Mouse (Mus musculus) intestine, embryonic 16.5 days (tissue): ENCODE results near the gene Tmem156. TPM values are rescaled to one million over a fixed set of nuclear protein-coding genes. Genes with fewer than 3 reads are reported as not detected.

ENCODE experiments used
- ATAC-seq: fragments of 200-750 bp; cut with Nextera tagmentation; 2 replicates; pipeline ENCODE4 v1.8.0; 2017; ENCODE audit warnings: moderate TSS enrichment, moderate library complexity
- H3K27ac ChIP-seq: fragments of 300-500 bp; sonication (generic); 2 replicates; pipeline ENCODE4 v1.5.1; 2014; ENCODE audit warnings: mild to moderate bottlenecking, low read length
- H3K27me3 ChIP-seq: fragments of 300-500 bp; sonication (generic); replicated peaks from 2 replicates; pipeline ENCODE4 v1.6.1; 2014; ENCODE audit warnings: low read length, control low read depth, mixed read lengths; ENCODE audit not compliant: control insufficient read depth, insufficient read depth
- H3K36me3 ChIP-seq: fragments of 300-500 bp; sonication (generic); 2 replicates; pipeline ENCODE4 v1.6.1; 2014; ENCODE audit warnings: low read length, control low read depth; ENCODE audit not compliant: control insufficient read depth, insufficient read depth
- H3K4me1 ChIP-seq: fragments of 300-500 bp; sonication (generic); 2 replicates; pipeline ENCODE4 v1.6.1; 2014; ENCODE audit warnings: low read length, control low read depth, mixed read lengths; ENCODE audit not compliant: control insufficient read depth, insufficient read depth
- H3K4me2 ChIP-seq: fragments of 300-500 bp; sonication (generic); 2 replicates; pipeline ENCODE4 v1.6.1; 2014; ENCODE audit warnings: low read depth, low read length, control low read depth
- H3K4me3 ChIP-seq: fragments of 300-500 bp; sonication (generic); 2 replicates; pipeline ENCODE4 v1.5.1; 2014; ENCODE audit warnings: mild to moderate bottlenecking, low read length
- H3K9ac ChIP-seq: fragments of 300-500 bp; sonication (generic); 2 replicates; pipeline ENCODE4 v1.6.1; 2014; ENCODE audit warnings: low read depth, low read length
- H3K9me3 ChIP-seq: fragments of 300-500 bp; sonication (generic); 2 replicates; pipeline ENCODE4 v1.6.1; 2016; ENCODE audit warnings: low read length, control low read depth; ENCODE audit not compliant: control insufficient read depth
- WGBS: fragments of 180-500 bp; shearing (Covaris S2); extraction: QIAGEN DNeasy Blood & Tissue Kit; methylation state at CpG from one replicate; pipeline ENCODE4 v1.1.7; 2014; 5-methylcytosine and 5-hydroxymethylcytosine counted together
- polyA plus RNA-seq: library from polyadenylated mRNA; unstranded; fragments of >200 nt; fragmentation: Nextera tagmentation; extraction: Ambion mirVana; gene quantifications from 2 replicates; pipeline ENCODE4 v1.2.1, GENCODE M21; 2015

The Tmem156 gene
- polyA plus RNA-seq, 1 experiment from 2014 or later: 2.1 TPM

- no peak overlapping the region for H3K27ac ChIP-seq
- no peak overlapping the region for H3K4me2 ChIP-seq
- no peaks in the 10 kb centered on the region for H3K36me3 ChIP-seq
- no peaks in the 10 kb centered on the region for H3K9me3 ChIP-seq
- 65% methylated on average over 12 of the region's 12 CpGs for WGBS
- H3K4me1 ChIP-seq: no peaks in the 10 kb centered on the region
- H3K27me3 ChIP-seq: no peaks in the 10 kb centered on the region
- no peak for ATAC-seq
- no peak overlapping the region for H3K4me3 ChIP-seq
- H3K9ac ChIP-seq: no peak overlapping the region
Observed at GRCm38 (mm10) chr5:65046442-65047284, 45.3 kb downstream of the Tmem156 start.

- WGBS: 76% methylated on average over 6 of the region's 6 CpGs
- Histone ChIP-seq H3K27me3 (no peaks in the 10 kb centered on the region), H3K9me3 (no peaks in the 10 kb centered on the region), H3K36me3 (no peaks in the 10 kb centered on the region; the same call in 1 of the 2 replicates), H3K9ac (no peak overlapping the region), H3K4me2 (no peak overlapping the region), H3K4me1 (no peaks in the 10 kb centered on the region), H3K4me3 (no peak overlapping the region), H3K27ac (no peak overlapping the region)
- ATAC-seq: no peak
Observed at GRCm38 (mm10) chr5:65045642-65046370, 46.1 kb downstream of the Tmem156 start.

- Histone ChIP-seq H3K4me1 (no peaks in the 10 kb centered on the region), H3K9me3 (no peaks in the 10 kb centered on the region), H3K9ac (no peak overlapping the region), H3K4me2 (no peak overlapping the region), H3K27ac (no peak overlapping the region), H3K36me3 (peaks cover 4% of the 10 kb centered on the region; the same call in 1 of the 2 replicates), H3K4me3 (no peak overlapping the region), H3K27me3 (no peaks in the 10 kb centered on the region)
- no peak for ATAC-seq
- 76% methylated on average over 11 of the region's 11 CpGs for WGBS
Observed at GRCm38 (mm10) chr5:65043407-65043895, 48.5 kb downstream of the Tmem156 start.

GRCm38 (mm10) chr5:65040463-65040862, 51.5 kb downstream of the Tmem156 start:
- no peaks in the 10 kb centered on the region for H3K9me3 ChIP-seq
- no peak for ATAC-seq
- no peak overlapping the region for H3K4me2 ChIP-seq
- no peaks in the 10 kb centered on the region for H3K27me3 ChIP-seq
- H3K27ac ChIP-seq: no peak overlapping the region
- H3K9ac ChIP-seq: no peak overlapping the region
- no peak overlapping the region for H3K4me3 ChIP-seq
- no peaks in the 10 kb centered on the region for H3K4me1 ChIP-seq
- WGBS: 76% methylated on average over 5 of the region's 5 CpGs
- H3K36me3 ChIP-seq: peaks cover 4% of the 10 kb centered on the region; the same call in 1 of the 2 replicates

DNA sequence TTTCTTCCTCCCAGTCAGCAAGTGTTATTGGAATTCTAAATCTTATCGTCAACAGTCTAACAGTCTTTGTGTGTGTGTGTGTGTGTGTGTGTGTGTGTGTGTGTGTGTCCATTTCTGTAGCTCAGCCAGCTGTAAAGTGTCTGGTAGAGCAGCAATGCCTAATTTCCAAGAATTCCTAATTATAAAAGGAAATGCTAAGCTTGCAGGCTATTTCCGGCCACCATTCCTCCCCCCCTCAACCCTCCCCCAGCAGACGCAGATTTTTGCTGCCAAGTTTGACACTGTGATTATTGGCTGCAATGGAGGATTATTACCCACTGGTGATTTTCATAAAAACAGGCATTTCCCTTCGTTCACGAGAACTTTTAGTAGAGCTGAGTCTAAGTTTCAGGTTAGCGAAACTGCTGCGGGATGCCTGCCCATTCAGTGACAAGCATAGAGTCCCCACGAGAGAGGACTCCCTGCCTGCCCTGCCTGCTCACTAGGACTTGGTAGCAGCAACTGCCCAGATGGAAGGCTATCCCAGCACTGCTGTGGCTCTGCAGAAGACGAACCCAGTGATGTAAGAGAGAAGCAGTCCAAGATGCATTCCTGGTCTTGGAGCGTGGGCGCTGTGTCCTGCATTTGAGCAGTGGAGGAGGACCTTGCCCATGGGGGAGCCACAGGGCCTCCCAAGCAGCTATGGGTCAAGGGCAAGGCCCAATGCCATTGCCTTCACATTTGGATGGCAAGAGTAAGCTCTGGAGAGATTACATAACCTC, 52.9 kb downstream of the Tmem156 start:
- H3K9me3 ChIP-seq: no peaks in the 10 kb centered on the region
- H3K4me1 ChIP-seq: no peaks in the 10 kb centered on the region
- no peaks in the 10 kb centered on the region for H3K27me3 ChIP-seq
- 75% methylated on average over 11 of the region's 11 CpGs for WGBS
- H3K9ac ChIP-seq: no peak overlapping the region
- H3K4me2 ChIP-seq: no peak overlapping the region
- ATAC-seq: no peak; the same call in 1 of the 2 replicates
- peak overlapping the region; percentile 40; the same call in 1 of the 2 replicates for H3K27ac ChIP-seq
- peaks cover 9% of the 10 kb centered on the region; the same call in 1 of the 2 replicates for H3K36me3 ChIP-seq
- H3K4me3 ChIP-seq: no peak overlapping the region

- H3K4me2 ChIP-seq: no peak overlapping the region
- H3K9me3 ChIP-seq: no peaks in the 10 kb centered on the region
- H3K4me1 ChIP-seq: no peaks in the 10 kb centered on the region
- no peaks in the 10 kb centered on the region for H3K27me3 ChIP-seq
- no peak for ATAC-seq
- peaks cover 9% of the 10 kb centered on the region; the same call in 1 of the 2 replicates for H3K36me3 ChIP-seq
- 68% methylated on average over 9 of the region's 9 CpGs for whole genome bisulfite sequencing
- H3K4me3 ChIP-seq: no peak overlapping the region
- H3K9ac ChIP-seq: no peak overlapping the region
- no peak overlapping the region for H3K27ac ChIP-seq
Observed at GRCm38 (mm10) chr5:65038305-65038704, 53.6 kb downstream of the Tmem156 start.

- Histone ChIP-seq H3K4me3 (no peak overlapping the region), H3K4me1 (no peaks in the 10 kb centered on the region), H3K27me3 (no peaks in the 10 kb centered on the region), H3K9me3 (no peaks in the 10 kb centered on the region), H3K9ac (no peak overlapping the region), H3K27ac (no peak overlapping the region), H3K36me3 (peaks cover 9% of the 10 kb centered on the region; the same call in 1 of the 2 replicates), H3K4me2 (no peak overlapping the region)
- WGBS: 82% methylated on average over 13 of the region's 13 CpGs
- no peak for ATAC-seq
Observed at GRCm38 (mm10) chr5:65036597-65036996, 55.3 kb downstream of the Tmem156 start.

GRCm38 (mm10) chr5:65028019-65028418, 63.9 kb downstream of the Tmem156 start:
- WGBS: 52% methylated on average over 9 of the region's 9 CpGs
- ATAC-seq: no peak

GRCm38 (mm10) chr5:65026776-65027175, 65.2 kb downstream of the Tmem156 start:
- Histone ChIP-seq H3K36me3 (peaks cover 7% of the 10 kb centered on the region), H3K27ac (no peak overlapping the region), H3K4me3 (no peak overlapping the region), H3K9me3 (no peaks in the 10 kb centered on the region), H3K4me1 (no peaks in the 10 kb centered on the region), H3K4me2 (no peak overlapping the region), H3K27me3 (no peaks in the 10 kb centered on the region), H3K9ac (no peak overlapping the region)
- WGBS: 73% methylated on average over 9 of the region's 9 CpGs
- ATAC-seq: no peak

More at GRCm38 (mm10) chr5:65028019-65028418, 63.9 kb downstream of the Tmem156 start:
- Histone ChIP-seq H3K27me3 (no peaks in the 10 kb centered on the region), H3K9me3 (no peaks in the 10 kb centered on the region), H3K4me3 (no peak overlapping the region), H3K27ac (no peak overlapping the region), H3K36me3 (peaks cover 6% of the 10 kb centered on the region; the same call in 1 of the 2 replicates), H3K9ac (no peak overlapping the region), H3K4me2 (no peak overlapping the region), H3K4me1 (no peaks in the 10 kb centered on the region)
